Mouse (Mus musculus): ENCODE measurements around the gene Smg6. TPM values are rescaled to one million over a fixed set of nuclear protein-coding genes. Genes with fewer than 3 reads are reported as not detected.

Smg6 gene
- total and polyA plus RNA-seq, 2 experiments from 2014 or later, result 7.1 to 21.1 TPM

GRCm38 (mm10) chr11:74894619-74895018 is 31.0 kb upstream of the Smg6 start:
- TF ChIP-seq CTCF (IDR thresholded peaks at IDR 0.05; ENCODE audit: low read depth) (no peak), EP300 (IDR thresholded peaks at IDR 0.05; ENCODE audit: low read depth) (no peak)
- H3K4me1 ChIP-seq (ENCODE audit: control insufficient read depth, insufficient read depth), result peaks cover 7% of the 10 kb centered on the region; the same call in 1 of the 2 replicates
- ATAC-seq (ENCODE audit: insufficient read depth, low read depth), result no peak
- H3K4me3 ChIP-seq (ENCODE audit: low read depth, low read length), result no peak overlapping the region
- H3K27me3 ChIP-seq (ENCODE audit: control insufficient read depth, insufficient read depth, low read length), result no peaks in the 10 kb centered on the region
- no peak overlapping the region for H3K27ac ChIP-seq (ENCODE audit: low read depth)
- no peak for DNase-seq (ENCODE audit: low spot score)
- H3K9me3 ChIP-seq (replicated peaks; ENCODE audit: control insufficient read depth, low read length), result no peaks in the 10 kb centered on the region
- no peak overlapping the region for H3K4me2 ChIP-seq (ENCODE audit: low read depth, low read length)
- 70% methylated on average over 4 of the region's 4 CpGs for WGBS
- H3K9ac ChIP-seq (replicated peaks; ENCODE audit: low read depth, low read length), result no peak overlapping the region
- peaks cover 3% of the 10 kb centered on the region; the same call in 1 of the 2 replicates for H3K36me3 ChIP-seq (replicated peaks; ENCODE audit: control insufficient read depth, insufficient read depth, low read length)

- DNase-seq (ENCODE audit: low spot score) (peak; percentile 22), ATAC-seq (ENCODE audit: insufficient read depth, low read depth) (peak; percentile 54)
- Histone ChIP-seq H3K36me3 (replicated peaks; ENCODE audit: control insufficient read depth, insufficient read depth, low read length) (peaks cover 20% of the 10 kb centered on the region), H3K4me1 (ENCODE audit: control insufficient read depth, insufficient read depth) (peaks cover 7% of the 10 kb centered on the region; the same call in 1 of the 2 replicates), H3K9ac (replicated peaks; ENCODE audit: low read depth, low read length) (peak overlapping the region; percentile 63), H3K4me2 (ENCODE audit: low read depth, low read length) (peak overlapping the region; percentile 91), H3K27ac (ENCODE audit: low read depth) (peak overlapping the region; percentile 60), H3K27me3 (ENCODE audit: control insufficient read depth, insufficient read depth, low read length) (no peaks in the 10 kb centered on the region), H3K9me3 (replicated peaks; ENCODE audit: control insufficient read depth, low read length) (no peaks in the 10 kb centered on the region), H3K4me3 (ENCODE audit: low read depth, low read length) (peak overlapping the region; percentile 69)
- under 1% methylated on average over 49 of the region's 55 CpGs for WGBS
- TF ChIP-seq EP300 (IDR thresholded peaks at IDR 0.05; ENCODE audit: low read depth), result no peak
- peak; percentile 12; the same call in 1 of the 2 replicates for TF ChIP-seq CTCF (IDR thresholded peaks at IDR 0.05; ENCODE audit: low read depth)
These were observed 29.4 kb upstream of the Smg6 start for GRCm38 (mm10) chr11:74895980-74896900.

GRCm38 (mm10) chr11:74896901-74897677 is 28.5 kb upstream of the Smg6 start, which contains the start of gene Sgsm2:
Sgsm2 (minus strand) TSS chr11:74897060.
- Histone ChIP-seq H3K4me1 (ENCODE audit: control insufficient read depth, insufficient read depth) (peaks cover 7% of the 10 kb centered on the region; the same call in 1 of the 2 replicates), H3K4me3 (ENCODE audit: low read depth, low read length) (peak within 1 kb of the TSS; percentile 69), H3K4me2 (ENCODE audit: low read depth, low read length) (peak within 1 kb of the TSS; percentile 91), H3K27ac (ENCODE audit: low read depth) (peak within 1 kb of the TSS; percentile 60), H3K9me3 (replicated peaks; ENCODE audit: control insufficient read depth, low read length) (no peaks in the 10 kb centered on the region), H3K27me3 (ENCODE audit: control insufficient read depth, insufficient read depth, low read length) (no peaks in the 10 kb centered on the region), H3K9ac (replicated peaks; ENCODE audit: low read depth, low read length) (peak within 1 kb of the TSS; percentile 63), H3K36me3 (replicated peaks; ENCODE audit: control insufficient read depth, insufficient read depth, low read length) (peaks cover 28% of the 10 kb centered on the region)
- DNase-seq (ENCODE audit: low spot score) (peak; percentile 22), ATAC-seq (ENCODE audit: insufficient read depth, low read depth) (peak; percentile 57)
- no peak; the same call in 1 of the 2 replicates for TF ChIP-seq EP300 (IDR thresholded peaks at IDR 0.05; ENCODE audit: low read depth)
- no peak for TF ChIP-seq CTCF (IDR thresholded peaks at IDR 0.05; ENCODE audit: low read depth)
- WGBS, result under 1% methylated on average over 52 of the region's 74 CpGs

- peaks cover 34% of the 10 kb centered on the region for H3K36me3 ChIP-seq (replicated peaks; ENCODE audit: control insufficient read depth, insufficient read depth, low read length)
These were observed 27.7 kb upstream of the Smg6 start, which contains the start of gene Tsr1 for GRCm38 (mm10) chr11:74897678-74898516. Tsr1 (plus strand) TSS chr11:74898071.

More at GRCm38 (mm10) chr11:74897678-74898516, 27.7 kb upstream of the Smg6 start, which contains the start of gene Tsr1:
- 0 out of 2 replicates have a peak, but pooled peaks have one; percentile 10 for TF ChIP-seq CTCF (IDR thresholded peaks at IDR 0.05; ENCODE audit: low read depth)
- 0 out of 2 replicates have a peak, but pooled peaks have one; percentile 47 for TF ChIP-seq EP300 (IDR thresholded peaks at IDR 0.05; ENCODE audit: low read depth)
- Histone ChIP-seq H3K4me3 (ENCODE audit: low read depth, low read length) (peak within 1 kb of the TSS; percentile 69), H3K27me3 (ENCODE audit: control insufficient read depth, insufficient read depth, low read length) (no peaks in the 10 kb centered on the region), H3K9ac (replicated peaks; ENCODE audit: low read depth, low read length) (peak within 1 kb of the TSS; percentile 63), H3K4me1 (ENCODE audit: control insufficient read depth, insufficient read depth) (peaks cover 7% of the 10 kb centered on the region; the same call in 1 of the 2 replicates), H3K27ac (ENCODE audit: low read depth) (peak within 1 kb of the TSS; percentile 60), H3K4me2 (ENCODE audit: low read depth, low read length) (peak within 1 kb of the TSS; percentile 91), H3K9me3 (replicated peaks; ENCODE audit: control insufficient read depth, low read length) (no peaks in the 10 kb centered on the region)
- peak; percentile 89 for ATAC-seq (ENCODE audit: insufficient read depth, low read depth)
- WGBS, result under 1% methylated on average over 54 of the region's 54 CpGs
- DNase-seq (ENCODE audit: low spot score), result peak; percentile 94
